Mouse (Mus musculus) cerebellum, adult 2 months (tissue): ENCODE measurements around the gene Hap1. TPM values are rescaled to one million over a fixed set of nuclear protein-coding genes. Genes with fewer than 3 reads are reported as not detected.
"Not testable (repeated sequence)": the region's sequence is repeated elsewhere in the genome, so short reads cannot be mapped to it uniquely, and the experiment has no call there.

Experiments
- DNase-seq, 2 experiments: peaks; one replicate each; pipeline ENCODE4 v3.0.0; 2021
- H3K27ac ChIP-seq: fragments of 200-500 bp; 2 replicates; pipeline ENCODE4 v1.5.1; 2012; ENCODE audit warnings: low read length, control low read depth, inconsistent platforms; ENCODE audit not compliant: insufficient read depth
- H3K27me3 ChIP-seq: fragments of 200-500 bp; 2 replicates; pipeline ENCODE4 v1.6.1; 2012; ENCODE audit warnings: inconsistent platforms, mild to moderate bottlenecking, low read length, moderate library complexity; ENCODE audit not compliant: control insufficient read depth, insufficient read depth
- H3K4me1 ChIP-seq: fragments of 200-500 bp; 2 replicates; pipeline ENCODE4 v1.6.1; 2011; ENCODE audit warnings: low read length; ENCODE audit not compliant: control insufficient read depth, insufficient read depth
- H3K4me3 ChIP-seq: fragments of 200-500 bp; replicated peaks from 2 replicates; pipeline ENCODE3; 2011; ENCODE audit warnings: mild to moderate bottlenecking, low read depth, low read length, control low read depth; ENCODE audit not compliant: insufficient read depth
- CTCF ChIP-seq: fragments of 200-500 bp; IDR thresholded peaks from 2 replicates; pipeline ENCODE4 v1.5.1; 2011; ENCODE audit warnings: low read depth, mild to moderate bottlenecking, control low read depth, low read length, moderate library complexity, borderline replicate concordance; ENCODE audit not compliant: insufficient read depth
- POLR2A ChIP-seq: fragments of 200-500 bp; IDR thresholded peaks from 2 replicates; pipeline ENCODE4 v1.6.1; 2011; ENCODE audit warnings: low read length, control low read depth, borderline replicate concordance; ENCODE audit not compliant: insufficient read depth
- WGBS: fragments of 180-500 bp; shearing (Covaris S2); methylation state at CpG from one replicate; pipeline ENCODE4 v1.1.7; 2018; 5-methylcytosine and 5-hydroxymethylcytosine counted together
- polyA plus RNA-seq: library from polyadenylated mRNA; depleted of rRNA; stranded (reverse); fragments of >200 nt; gene quantifications from 2 replicates; pipeline ENCODE4 v1.2.3, GENCODE M21; 2012

The Hap1 gene
- polyA plus RNA-seq, 1 experiment = 107 TPM

- peaks cover 6% of the 10 kb centered on the region for H3K4me1 ChIP-seq
- WGBS = 89% methylated on average over 9 of the region's 9 CpGs
- no peak overlapping the region for H3K4me3 ChIP-seq
- DNase-seq = no peak
- H3K27ac ChIP-seq = no peak overlapping the region
- TF ChIP-seq CTCF = no peak
- no peak for TF ChIP-seq POLR2A
- no peaks in the 10 kb centered on the region for H3K27me3 ChIP-seq
Measured at GRCm38 (mm10) chr11:100375127-100375526, 19.2 kb upstream of the Hap1 start.

- Histone ChIP-seq H3K27ac (no peak overlapping the region), H3K27me3 (no peaks in the 10 kb centered on the region), H3K4me3 (no peak overlapping the region), H3K4me1 (peaks cover 18% of the 10 kb centered on the region)
- WGBS = 61% methylated on average over 8 of the region's 8 CpGs
- TF ChIP-seq POLR2A (no peak), CTCF (no peak)
- DNase-seq = no peak
Measured at GRCm38 (mm10) chr11:100371981-100372558, 16.1 kb upstream of the Hap1 start.

- Histone ChIP-seq H3K4me3 (no peak overlapping the region), H3K27ac (peak overlapping the region; percentile 53), H3K27me3 (no peaks in the 10 kb centered on the region), H3K4me1 (peaks cover 18% of the 10 kb centered on the region)
- DNase-seq = peak; percentile 68 to 75
- WGBS = 17% methylated on average over 8 of the region's 8 CpGs
- TF ChIP-seq CTCF (no peak), POLR2A (no peak)
Measured at GRCm38 (mm10) chr11:100369822-100370221, 13.9 kb upstream of the Hap1 start.

GRCm38 (mm10) chr11:100369145-100369544 lies 13.2 kb upstream of the Hap1 start:
- no peak for TF ChIP-seq CTCF
- no peak for TF ChIP-seq POLR2A
- no peak overlapping the region for H3K27ac ChIP-seq
- DNase-seq = no peak
- no peaks in the 10 kb centered on the region for H3K27me3 ChIP-seq
- no peak overlapping the region for H3K4me3 ChIP-seq
- WGBS = 55% methylated on average over 7 of the region's 7 CpGs
- H3K4me1 ChIP-seq = peaks cover 18% of the 10 kb centered on the region

GRCm38 (mm10) chr11:100362979-100363562 lies 7.1 kb upstream of the Hap1 start:
- Histone ChIP-seq H3K27ac (peak overlapping the region; percentile 58; the same call in 1 of the 2 replicates), H3K27me3 (no peaks in the 10 kb centered on the region), H3K4me3 (no peak overlapping the region), H3K4me1 (peaks cover 5% of the 10 kb centered on the region; the same call in 1 of the 2 replicates)
- 9% methylated on average over 12 of the region's 12 CpGs for WGBS
- DNase-seq = peak; percentile 79 to 84
- TF ChIP-seq CTCF = peak; percentile 78
- TF ChIP-seq POLR2A = no peak

GRCm38 (mm10) chr11:100362209-100362978 lies 6.5 kb upstream of the Hap1 start:
- 15% methylated on average over 8 of the region's 8 CpGs for WGBS
- no peak overlapping the region for H3K4me3 ChIP-seq
- DNase-seq = peak; percentile 79 to 87
- peaks cover 5% of the 10 kb centered on the region; the same call in 1 of the 2 replicates for H3K4me1 ChIP-seq
- TF ChIP-seq CTCF (peak; percentile 97), POLR2A (no peak)
- H3K27ac ChIP-seq = peak overlapping the region; percentile 58; the same call in 1 of the 2 replicates
- no peaks in the 10 kb centered on the region for H3K27me3 ChIP-seq

GRCm38 (mm10) chr11:100361059-100361458 lies 5.1 kb upstream of the Hap1 start:
- H3K27ac ChIP-seq, DNase-seq, H3K27me3 ChIP-seq, H3K4me1 ChIP-seq, H3K4me3 ChIP-seq: not testable (repeated sequence)
- no CpG with 5 or more reads among the region's 13 CpGs for WGBS

- no peak for DNase-seq
- Histone ChIP-seq H3K4me1 (peaks cover 5% of the 10 kb centered on the region), H3K4me3 (no peak overlapping the region), H3K27me3 (no peaks in the 10 kb centered on the region), H3K27ac (no peak overlapping the region)
- WGBS = 87% methylated on average over 6 of the region's 6 CpGs
- TF ChIP-seq CTCF (no peak), POLR2A (no peak)
Measured at GRCm38 (mm10) chr11:100360175-100360574, 4.2 kb upstream of the Hap1 start.
